Mouse (Mus musculus) frontal cortex, postnatal 10 days (tissue): ENCODE data around the gene Sugp2.

ENCODE experiments used
- DNase-seq, 2 experiments: peaks; one replicate each; pipeline ENCODE4 v3.0.0; 2022; ENCODE audit warnings: low spot score in 2 of 2, mixed read lengths in 1 of 2

The Sugp2 gene

DNA sequence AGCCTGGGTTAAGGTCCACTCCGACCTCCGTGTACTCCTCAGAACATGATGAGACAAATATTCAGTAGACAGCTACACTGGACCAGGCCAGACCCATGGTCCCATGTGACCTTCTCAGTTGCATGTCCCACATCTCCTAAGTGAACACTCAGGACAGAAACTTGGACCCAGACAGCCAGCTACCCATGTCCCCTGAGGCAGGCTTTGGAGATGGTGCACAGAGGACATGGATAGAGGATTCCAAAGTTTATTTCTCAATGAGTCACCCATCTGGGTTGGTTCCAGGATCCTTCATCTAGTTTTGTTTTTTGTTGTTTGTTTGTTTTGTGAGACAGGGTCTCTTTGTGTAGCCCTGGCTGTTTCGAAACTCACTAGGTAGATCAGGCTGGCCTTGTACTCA lies 13.1 kb upstream of the Sugp2 start:
- DNase-seq, result no peak

DNA sequence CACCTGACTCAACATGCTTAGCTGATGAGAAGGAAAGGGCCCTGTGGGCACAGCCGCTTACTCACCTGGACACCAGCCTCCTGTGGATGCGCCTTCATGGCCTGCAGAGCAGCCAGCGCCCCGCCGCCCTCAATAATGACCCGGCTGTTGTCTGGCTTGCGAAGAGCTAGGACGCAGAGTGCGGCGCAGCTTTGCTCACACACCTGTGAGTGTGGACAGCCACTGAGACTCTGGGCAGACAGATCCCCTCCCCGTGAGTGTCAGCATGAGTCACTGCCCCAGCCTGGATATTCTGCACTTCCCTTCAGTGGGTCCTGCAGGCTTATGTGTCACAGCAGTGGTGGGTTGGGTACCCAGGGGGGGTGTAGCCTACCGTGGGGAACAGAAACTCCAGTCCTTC lies 12.0 kb upstream of the Sugp2 start:
- DNase-seq, result no peak

DNA sequence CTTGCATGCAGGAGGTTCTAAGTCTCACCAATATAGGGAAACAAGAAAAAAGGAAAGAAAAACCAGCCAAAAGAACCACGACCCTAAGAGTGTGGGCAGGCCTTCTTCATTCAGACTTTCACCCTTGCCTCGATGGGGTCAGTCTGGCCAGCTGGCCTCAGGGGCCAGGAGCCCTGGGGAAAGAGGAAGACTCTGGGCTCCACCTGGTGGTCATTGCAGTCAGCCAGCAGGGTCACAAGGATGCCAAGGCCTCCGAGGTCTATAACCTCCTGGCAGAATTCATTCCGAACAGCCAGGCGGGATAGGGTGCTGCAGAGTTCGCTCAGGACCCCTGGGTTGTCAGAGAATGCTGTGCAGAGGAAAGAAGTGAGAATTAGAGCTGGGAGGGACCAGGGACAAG lies 10.7 kb upstream of the Sugp2 start:
- DNase-seq, result no peak

DNA sequence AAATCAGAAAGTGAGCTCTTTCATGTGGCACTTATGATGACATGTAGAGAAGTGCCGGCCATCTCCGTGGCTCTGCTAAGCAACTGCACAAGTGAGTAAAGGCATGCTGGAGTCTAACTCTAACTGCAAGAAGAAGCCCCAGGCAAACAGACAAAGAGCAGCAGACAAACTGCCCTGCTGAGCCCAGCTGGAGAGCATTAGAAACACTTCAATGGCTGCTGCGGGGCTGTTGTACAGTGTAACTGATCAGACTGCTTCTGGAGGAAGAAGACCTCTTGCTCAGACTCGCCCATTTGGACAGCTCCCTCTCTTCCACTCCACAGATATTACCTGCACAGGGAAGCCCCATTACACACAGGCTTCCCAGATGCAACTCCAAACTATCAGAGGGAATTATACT lies 6.0 kb upstream of the Sugp2 start:
- no peak for DNase-seq

DNA sequence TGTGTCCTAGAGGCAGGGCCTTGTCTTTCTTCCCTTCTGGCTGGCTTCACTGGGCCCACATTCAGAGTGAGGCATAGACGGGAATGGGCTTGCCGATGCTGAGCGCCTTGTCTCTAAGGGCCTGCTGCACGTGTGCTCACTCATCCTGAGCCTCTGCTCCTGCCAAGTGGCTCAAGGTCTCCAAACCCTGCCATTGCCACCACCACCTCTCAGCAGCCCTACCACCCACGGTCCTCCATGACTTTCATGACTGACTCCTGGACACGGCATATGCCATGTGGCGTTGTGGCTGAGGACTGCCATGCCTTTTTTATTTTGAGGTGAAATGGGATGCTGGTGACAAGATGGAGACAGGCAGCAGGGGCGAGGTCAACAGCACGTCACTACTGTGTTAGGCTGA lies 3.2 kb upstream of the Sugp2 start:
- no peak for DNase-seq

DNA sequence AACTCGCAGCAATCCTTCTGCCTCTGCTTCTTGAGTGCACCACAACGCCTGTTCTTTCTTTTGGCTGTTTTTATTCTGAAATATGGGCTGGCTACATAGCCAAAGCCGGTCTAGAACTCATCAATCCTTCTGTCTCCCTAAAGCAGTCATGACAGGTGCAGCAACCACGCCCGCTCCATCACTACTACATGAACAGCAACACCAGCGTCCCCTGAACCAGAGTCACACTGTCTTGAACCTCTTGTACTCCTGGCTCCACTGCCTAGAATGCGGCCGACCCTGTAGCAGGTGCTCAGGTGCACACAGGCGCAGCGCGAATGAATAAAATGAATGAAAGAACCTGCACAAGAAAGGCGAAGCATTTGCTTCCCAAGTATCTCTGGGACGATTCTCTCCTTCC lies 420 bp upstream of the Sugp2 start:
- no peak for DNase-seq

DNA sequence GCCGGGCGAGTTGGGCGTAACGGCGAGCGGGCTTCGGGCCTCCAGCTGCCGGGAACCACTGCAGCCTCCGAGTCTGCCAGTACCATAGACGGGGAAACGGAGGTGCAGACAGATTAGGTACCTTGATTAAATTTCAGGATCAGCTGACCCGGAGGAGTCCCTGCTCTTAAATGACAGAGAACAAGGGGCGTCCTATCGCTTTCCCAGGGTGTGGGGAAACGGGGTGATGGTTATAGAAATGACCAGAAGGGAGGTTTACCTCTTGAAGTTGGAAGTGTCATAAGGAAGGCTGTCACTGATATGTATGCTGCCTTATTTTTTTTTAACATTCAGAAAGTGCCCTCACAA lies 729 bp downstream of the Sugp2 start:
- DNase-seq, result no peak

DNA sequence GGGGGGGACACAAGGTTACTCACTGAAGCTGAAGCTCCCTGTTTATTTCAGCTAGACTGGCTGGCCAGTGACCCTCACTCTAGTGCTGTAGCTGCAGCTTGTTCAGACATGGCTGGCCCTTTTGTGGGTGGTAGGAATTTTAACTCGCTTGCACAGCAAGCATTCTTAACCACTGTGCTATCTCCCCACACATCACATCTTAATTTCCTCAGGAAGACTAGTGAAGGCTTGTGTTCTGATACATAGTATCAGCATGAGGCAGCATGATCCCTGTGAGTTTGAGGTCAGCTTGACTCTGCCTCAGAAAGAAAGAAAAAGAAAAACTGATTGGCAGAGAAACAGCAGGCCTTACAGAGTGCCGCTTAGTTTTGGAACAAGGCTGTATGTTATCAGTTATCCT lies 3.8 kb downstream of the Sugp2 start:
- DNase-seq, result no peak

DNA sequence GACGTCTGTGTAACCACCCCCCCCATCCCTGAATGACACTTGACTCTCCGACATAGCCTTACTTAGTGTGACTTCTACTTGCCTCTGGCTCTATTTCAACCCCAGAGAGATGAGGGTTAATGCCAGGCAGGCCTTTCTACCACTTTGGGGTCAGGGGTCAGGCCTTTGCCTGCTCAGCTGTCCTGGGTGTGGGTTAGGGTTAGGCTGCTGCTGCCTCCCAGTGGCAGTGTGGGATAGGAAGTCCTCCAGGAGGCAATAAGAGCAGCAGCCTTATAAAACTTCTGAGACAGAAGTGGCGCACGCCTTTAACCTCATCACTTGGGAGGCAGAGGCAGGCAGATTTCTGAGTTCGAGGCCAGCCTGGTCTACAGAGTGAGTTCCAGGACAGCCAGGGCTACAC lies 6.6 kb downstream of the Sugp2 start:
- no peak for DNase-seq

DNA sequence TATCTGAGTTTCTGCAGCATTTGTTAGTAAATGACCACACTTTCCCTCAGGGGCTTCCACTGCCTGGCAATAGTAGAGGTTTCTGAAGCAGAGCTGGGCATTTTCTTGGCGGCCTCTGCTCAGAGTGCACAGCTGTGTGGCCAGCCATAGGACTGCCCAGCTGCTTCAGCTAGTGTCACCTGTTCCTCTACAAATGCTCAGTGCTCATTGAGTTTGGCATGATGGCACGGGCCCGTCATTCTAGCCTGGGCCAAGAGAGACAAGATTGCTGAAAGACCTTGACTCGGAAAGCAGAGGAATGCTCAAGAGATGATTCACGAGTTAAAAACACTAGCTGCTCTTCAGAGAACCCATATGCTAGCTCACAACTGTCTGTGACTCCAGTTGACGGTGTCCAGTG lies 12.6 kb downstream of the Sugp2 start:
- no peak for DNase-seq

DNA sequence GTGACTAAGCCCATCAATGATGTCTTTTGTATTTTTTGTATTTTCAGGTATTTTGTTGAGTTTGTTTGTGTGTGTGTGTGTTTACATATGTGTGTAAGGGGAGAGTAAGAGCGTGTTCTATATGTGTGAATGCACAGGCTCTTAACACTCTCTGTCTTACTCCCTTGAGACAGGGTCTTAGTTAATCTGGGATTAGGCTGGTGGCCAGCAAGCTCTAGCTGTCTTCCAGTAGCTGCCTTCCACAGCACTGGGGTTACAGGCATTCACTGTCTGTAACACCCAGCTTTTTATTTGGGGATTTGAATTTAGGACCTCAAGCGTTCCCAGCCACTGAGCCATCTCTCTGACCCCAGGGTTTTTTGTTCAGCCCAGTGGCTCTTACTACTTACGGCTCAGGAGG lies 13.8 kb downstream of the Sugp2 start:
- DNase-seq, result no peak

DNA sequence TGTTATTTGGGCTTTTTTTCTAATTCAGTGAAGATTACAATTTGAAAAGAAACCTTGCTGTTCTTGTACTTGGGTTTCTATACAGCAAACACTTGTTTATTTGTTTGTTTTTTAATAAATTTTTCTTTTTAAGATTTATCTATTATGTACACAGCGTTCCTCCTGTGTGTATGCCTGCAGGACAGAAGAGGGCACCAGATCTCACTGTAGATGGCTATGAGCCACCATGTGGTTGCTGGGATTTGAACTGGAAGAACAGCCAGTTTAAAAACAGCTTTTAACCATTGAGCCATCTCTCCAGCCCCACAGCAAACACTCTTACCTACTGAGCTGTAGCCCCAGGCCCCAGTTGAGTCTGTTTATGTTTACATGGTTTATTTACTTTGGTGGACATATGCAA lies 20.6 kb downstream of the Sugp2 start:
- no peak for DNase-seq

DNA sequence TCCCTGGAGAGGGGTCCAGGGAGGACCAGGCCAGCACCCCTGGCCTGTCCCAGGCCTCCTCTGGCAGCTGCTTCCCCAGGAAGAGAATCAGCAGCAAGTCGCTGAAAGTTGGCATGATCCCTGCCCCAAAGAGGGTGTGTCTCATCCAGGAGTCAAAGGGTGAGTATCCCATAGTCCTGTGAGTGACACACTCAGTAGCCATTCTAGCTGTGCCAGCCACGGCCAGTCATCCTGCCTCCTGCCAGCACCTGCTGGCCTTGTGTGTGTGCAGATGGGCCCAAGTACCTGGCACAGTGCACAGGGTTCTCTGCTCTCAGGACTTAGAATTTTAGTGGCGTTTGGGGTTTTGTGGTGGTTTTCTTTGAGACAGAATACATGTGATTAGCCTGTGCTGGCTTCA lies 23.4 kb downstream of the Sugp2 start:
- DNase-seq, result no peak

DNA sequence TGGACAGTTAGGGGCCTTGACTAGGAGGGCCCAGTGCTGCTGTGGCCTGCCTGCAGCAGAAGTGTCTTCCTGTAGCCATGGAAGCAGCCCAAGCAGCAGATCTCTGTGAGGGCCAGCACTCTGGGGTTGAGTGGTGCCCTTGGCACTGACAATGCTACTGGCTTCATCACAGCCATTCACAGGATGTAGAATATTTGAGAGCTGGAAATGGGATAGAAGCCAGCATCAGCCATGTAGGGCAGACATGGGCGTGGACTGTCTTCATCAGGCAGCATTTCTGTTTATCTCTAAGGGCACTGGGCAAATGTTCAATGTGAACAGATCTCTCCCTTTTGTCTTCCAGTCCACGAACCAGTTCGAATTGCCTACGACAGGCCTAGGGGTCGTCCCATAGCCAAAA lies 24.6 kb downstream of the Sugp2 start:
- no peak for DNase-seq

DNA sequence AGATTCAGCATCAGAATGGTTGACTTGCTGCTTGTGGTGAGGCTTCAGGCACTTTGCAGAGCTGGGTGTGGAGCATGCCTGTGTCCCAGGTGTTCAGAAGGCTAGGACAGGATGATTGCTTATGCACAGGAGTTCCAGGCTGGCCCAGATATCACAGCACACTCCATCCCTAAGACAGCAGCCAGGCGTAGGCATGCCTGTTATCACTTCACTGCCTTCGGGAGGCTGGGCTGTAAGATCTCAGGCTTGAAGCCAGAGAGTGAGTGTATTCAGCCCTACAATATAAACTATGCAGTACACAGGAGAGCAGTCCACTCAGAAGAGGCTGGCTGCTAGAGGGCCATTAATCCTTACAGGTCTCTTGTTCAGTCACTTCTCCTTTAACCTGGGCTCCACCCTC lies 25.0 kb downstream of the Sugp2 start:
- DNase-seq, result no peak

DNA sequence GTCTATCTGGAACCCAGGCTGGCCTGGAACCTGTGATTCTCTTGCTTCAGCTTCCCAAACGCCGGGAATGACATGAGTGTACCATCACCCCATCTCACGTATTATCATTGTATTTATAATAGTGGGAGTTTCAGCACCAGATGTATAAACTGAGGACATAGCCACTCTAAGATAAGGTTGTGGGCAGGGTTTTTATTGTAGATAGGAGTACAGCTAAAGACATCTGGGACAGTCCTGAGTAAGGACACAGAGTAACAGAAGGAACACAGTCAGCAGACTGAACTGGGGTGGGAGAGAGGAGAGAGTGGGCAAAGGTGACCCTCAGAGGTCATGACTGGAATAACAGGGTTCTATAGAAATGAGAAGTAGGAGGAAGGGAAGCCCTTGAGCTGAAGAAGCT lies 33.6 kb downstream of the Sugp2 start:
- DNase-seq, result no peak

DNA sequence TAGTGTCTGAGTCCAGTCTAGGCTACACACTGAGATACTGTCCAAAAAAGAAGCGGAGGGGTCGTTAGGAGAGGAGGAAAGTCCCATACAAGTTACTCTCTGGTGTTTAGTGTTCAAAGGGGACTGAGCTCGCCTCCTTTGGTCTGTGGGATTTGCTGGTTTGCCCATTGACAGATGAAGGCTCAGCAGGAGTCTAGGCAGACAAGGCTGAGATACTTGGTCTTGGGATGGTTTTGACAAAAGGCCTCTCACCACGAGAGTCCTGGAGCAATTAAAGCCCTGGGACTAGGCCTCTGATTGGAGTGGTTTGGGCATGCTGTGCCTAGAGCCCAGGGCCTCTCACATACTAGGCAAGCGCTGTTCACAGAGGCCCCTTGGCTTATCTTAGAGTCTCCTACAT lies 34.3 kb downstream of the Sugp2 start:
- no peak for DNase-seq

DNA sequence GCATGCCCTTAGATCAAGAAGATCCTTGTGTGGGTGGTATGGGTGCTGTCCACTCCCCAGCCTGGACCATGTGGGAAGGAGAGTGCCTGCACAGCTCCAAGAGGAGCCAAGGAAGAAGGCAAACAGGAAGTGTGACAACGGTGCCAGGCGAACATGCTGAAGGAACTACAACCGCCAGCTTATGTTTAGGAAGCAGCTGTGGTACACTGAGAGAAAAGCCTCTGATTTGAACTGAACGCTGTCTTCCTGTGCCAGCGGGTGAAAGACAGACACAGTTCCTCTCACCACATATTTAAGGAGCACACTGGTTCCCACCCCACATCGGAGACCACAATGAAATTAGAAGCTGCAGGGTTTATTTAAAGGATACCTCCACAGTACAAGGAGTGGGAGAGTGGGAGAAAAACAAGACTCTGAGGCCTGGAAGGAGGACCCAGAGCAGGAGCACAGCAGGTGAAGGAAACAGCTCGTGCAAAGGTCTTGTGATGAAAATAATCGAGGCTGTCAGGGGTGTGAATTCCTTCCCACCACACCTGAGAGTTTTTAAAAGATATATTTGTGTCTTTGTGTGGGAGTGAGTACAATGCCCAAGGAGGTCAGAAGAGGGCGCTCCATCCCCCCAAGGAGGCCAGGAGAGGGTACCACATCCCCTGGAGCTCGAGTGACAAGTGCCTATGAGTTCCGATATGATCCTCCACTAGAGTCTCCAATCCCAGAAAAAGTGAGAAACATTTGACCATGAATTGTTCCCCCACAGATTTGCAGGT lies 35.0 kb downstream of the Sugp2 start:
- no peak for DNase-seq

DNA sequence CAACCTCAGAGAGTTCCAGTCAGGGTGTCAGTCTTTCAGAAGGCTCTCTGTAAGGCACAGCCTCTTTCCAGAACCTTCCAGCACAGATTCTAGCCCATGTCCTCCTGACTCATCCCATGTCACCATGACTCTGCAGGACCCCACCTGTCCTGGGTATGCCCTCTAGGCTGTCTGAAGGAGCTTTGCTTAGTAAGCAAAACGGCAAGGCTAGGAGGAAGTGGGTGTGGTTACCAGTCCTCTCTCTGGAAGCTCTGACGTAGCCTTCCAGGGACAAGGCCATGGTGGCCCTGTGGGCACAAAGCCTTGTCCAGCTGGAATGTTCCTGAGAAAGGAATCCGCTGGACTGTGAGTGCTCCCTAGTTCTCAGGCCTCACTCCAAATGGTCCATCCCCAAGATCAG lies 38.9 kb downstream of the Sugp2 start:
- DNase-seq, result no peak

DNA sequence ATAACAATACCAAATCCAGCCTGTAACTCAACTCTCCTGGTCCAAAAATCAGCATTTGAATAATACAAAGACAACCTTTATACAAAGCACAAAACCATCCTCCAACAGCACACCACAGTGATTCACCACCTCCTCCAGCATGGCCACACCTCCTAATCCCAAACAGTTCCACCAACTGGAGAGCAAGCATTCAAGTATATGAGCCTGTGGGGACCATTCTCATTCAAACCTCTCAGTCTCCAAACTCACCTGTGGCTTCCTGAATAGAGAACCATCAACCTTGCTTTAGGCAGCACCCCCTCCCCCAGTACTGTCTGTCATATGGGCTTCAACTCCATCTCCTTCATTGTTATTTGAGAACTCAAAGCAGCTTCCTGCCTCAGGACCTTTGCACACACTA lies 40.3 kb downstream of the Sugp2 start:
- DNase-seq, result no peak

DNA sequence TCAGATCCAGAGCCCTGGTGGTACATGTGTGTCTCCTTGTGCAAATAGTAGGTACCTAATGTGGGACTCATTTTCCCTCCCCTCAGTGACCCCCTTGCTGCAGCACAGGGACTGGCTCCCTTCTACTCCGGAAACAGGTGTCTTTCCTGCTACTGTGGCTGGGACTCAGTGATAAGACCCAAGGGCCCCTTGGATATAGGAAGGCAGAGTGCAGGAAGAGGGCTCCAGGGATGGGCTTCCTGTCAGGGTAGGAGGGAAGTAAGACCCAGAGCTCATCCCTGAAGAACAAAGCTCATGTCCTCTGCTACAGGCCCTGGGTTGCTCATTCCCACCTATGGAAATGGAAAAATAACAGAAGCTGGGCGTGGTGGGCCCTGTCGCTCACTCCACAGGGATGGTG lies 42.5 kb downstream of the Sugp2 start:
- DNase-seq, result no peak

DNA sequence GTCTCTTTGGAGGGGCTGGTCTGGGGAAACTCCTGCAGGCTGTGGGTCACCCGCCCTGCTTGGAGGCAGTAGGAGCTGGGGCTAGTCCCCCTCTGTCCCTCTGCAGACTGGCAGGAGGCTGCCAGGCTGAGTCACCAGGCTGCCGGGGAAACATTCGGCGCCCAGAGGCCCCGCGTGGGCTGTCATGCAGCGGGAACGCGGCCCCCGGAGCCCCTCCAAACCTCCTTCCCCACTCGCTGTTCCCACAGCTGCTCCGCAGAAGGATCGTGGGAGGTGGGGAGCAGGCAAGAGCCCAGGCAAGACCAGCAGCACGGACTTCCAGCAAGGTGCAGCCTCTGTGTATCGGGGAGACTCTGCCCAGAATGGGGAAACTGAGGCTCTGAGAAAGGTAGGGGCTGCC lies 44.1 kb downstream of the Sugp2 start:
- no peak for DNase-seq

DNA sequence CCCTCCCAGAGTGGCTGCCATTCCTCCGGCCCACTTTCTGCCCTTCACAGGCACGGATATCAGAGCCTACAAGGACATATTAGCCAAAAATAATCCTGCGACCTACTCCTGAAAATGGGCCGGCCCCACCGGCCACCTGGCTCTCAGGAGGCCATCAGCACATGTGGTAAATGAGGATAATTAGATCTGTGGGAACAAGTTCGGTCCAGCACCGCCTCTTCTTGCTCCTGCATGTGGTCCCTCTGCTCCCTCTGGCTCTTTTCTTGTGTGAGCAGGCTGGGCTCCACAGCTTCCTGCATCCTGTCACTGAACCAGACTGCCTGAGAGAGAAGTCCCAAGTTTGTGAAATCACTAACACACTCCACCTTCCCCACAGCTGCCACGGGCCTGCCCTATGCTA lies 45.2 kb downstream of the Sugp2 start:
- DNase-seq, result no peak

DNA sequence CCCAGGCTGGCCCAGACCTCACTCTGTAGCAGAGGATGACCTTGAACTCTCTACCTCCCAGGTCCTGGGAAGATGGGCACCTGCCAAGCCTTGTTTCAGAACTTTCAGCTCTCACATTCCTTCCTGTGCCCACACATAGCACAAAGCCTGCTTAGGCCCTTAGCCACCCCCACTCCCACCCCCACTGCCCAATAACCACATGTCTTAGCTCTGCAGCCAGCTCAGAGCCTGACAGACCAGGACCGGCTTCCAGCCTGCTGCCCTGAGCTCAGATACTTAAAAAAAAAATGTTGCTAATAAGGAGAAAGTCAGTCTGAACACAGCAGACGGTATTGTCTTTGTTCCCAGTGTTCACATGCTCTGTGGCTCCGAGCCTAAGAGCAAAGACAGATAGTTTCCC lies 47.0 kb downstream of the Sugp2 start:
- DNase-seq, result no peak
